Mouse (Mus musculus) cerebellum, adult 11 months (tissue): ENCODE data around the gene Clba1.

Experiments used
- DNase-seq: peaks from one replicate; pipeline ENCODE4 v3.0.0; 2022

Clba1 gene

GRCm38 (mm10) chr12:112853050-112853729, 44.5 kb downstream of the Clba1 start:
- no peak for DNase-seq

GRCm38 (mm10) chr12:112854610-112855333, 46.0 kb downstream of the Clba1 start:
- DNase-seq = no peak

- no peak for DNase-seq
Observed at GRCm38 (mm10) chr12:112856338-112856737, 47.6 kb downstream of the Clba1 start.

- no peak for DNase-seq
Observed at GRCm38 (mm10) chr12:112857021-112857925, 48.5 kb downstream of the Clba1 start.

DNA sequence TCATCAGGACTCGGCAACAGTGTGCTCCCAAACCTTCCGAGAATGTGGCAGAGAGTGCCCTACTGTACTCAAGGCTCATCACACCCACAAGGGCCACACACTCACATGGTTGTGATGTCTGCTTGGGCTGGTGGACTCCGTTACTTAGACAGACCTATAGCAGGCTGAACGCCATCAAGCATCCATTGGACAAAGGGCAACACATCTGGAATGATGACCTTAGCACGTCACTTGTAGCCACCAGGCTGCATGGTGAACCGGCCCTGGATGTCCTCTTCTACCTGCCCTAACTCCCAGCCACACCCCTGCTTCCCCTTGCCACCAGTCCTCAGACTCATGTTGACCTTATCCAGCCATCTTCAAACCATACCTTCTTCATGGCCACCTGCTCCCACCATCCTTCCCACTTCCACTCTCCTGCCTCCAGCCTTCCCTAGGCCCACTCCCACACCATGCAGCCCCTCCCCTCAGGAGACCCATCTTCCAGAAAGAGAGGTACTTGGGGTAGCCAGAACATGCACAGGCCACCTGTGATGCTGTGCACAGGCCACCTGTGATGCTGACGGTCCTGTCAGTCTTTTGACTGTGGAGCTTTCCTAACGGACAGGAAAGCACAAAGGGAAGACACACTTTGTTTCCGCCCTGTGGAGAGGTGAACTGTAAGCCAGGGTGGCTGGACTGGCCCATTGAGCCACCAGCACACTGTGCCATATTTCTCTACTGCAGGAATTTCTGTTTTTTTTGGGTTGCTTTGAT, 50.0 kb downstream of the Clba1 start:
- DNase-seq = no peak

- DNase-seq = no peak
Observed at GRCm38 (mm10) chr12:112859930-112860329, 51.2 kb downstream of the Clba1 start.

GRCm38 (mm10) chr12:112860765-112861164, 52.0 kb downstream of the Clba1 start:
- DNase-seq = no peak

DNA sequence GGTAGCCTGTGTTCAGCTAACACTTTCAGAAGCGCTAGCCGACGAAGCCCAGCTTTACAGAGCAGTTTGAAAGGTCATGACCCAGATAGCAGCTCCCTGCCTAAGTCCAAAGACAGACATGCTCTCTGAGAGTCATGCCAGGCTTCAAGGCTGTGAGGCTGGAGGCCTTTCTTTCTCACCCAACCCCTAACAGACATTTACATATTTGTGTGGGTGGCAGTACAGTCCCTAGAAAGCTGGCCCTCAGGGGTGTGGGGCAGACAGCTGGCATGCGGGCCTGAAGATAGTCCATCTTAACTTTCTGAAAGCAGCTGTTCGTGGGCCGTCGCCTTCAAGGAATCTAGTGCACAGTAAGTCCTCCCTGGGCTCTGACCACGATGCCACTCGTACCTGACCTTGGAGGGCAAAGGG, 53.2 kb downstream of the Clba1 start:
- no peak for DNase-seq

DNA sequence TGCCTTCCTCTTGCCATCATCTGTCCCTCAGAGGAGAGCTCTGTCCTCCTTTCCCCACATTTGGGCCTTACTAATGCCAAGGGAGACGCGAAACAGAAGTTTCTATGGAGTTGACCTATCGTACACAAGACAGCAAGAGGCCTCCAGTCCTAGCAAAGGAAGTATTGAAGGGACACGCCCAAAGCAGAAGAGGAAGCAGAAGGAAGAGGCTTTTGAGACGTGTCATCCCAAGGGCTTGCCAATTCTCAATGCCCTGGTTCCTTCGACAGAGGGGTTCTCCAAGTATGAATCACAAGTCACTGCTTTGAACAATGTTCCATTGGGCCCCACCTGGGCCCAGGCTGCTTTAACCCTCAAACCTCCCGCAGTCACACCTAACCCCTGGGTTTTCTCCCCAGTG, 56.1 kb downstream of the Clba1 start:
- DNase-seq = no peak
